Mouse (Mus musculus) embryonic stem cell, embryonic (primary cell): ENCODE results near the gene Rtf1.

Experiments used
- CTCF ChIA-PET, 4 experiments: fragments of 300-600 bp in 2 of 4; fragments of 350-600 bp in 2 of 4; sonication (Branson Sonifier 250); formaldehyde crosslinking; loops; one replicate each; lab custom pipeline; 2022; ENCODE audit warnings: inconsistent platforms in 2 of 4; lab: Charles Lee
- POLR2A ChIA-PET, 4 experiments: fragments of 300-600 bp in 2 of 4; fragments of 350-600 bp in 2 of 4; sonication (Branson Sonifier 250); formaldehyde crosslinking; loops; one replicate each; lab custom pipeline; 2022; ENCODE audit warnings: antibody characterized with exemption in 4 of 4, inconsistent platforms in 1 of 4; lab: Charles Lee

The Rtf1 gene

GRCm38 (mm10) chr2:119745281-119745680 is 70.4 kb downstream of the Rtf1 start:
- ChIA-PET POLR2A (interaction anchor here in 2 of 4 experiments (0.9 to 7.1 kb wide), 9 partner anchors 11 to 152 kb away, joined by 3 to 103 read pairs (median 3); partner anchors contain the start of genes Ltk (in 2 of the 2) and Mga (in 2 of the 2)), CTCF (interaction anchor here in 1 of 4 experiments (0.6 to 1.2 kb wide), 2 partner anchors 15 to 22 kb away, joined by 3 read pairs; partner anchors contain the start of gene Ltk)

GRCm38 (mm10) chr2:119747554-119747953 is 72.7 kb downstream of the Rtf1 start:
- ChIA-PET CTCF (no interaction called here), POLR2A (interaction anchor here in 1 of 4 experiments (0.8 kb wide), 1 partner anchor 73 kb away, joined by 3 read pairs; no protein-coding TSS in a partner anchor)

- ChIA-PET CTCF (no interaction called here), POLR2A (interaction anchor here in 3 of 4 experiments (0.7 to 2.2 kb wide), 10 partner anchors 8 to 124 kb away, joined by 3 to 8 read pairs (median 4); partner anchors contain the start of genes Ltk (in 2 of the 3), Rpap1 (in 1 of the 3) and Rtf1 (in 1 of the 3))
These were observed 74.4 kb downstream of the Rtf1 start for GRCm38 (mm10) chr2:119749260-119749659.

- ChIA-PET CTCF (interaction anchor here in 1 of 4 experiments (0.6 kb wide), 1 partner anchor 13 kb away, joined by 4 read pairs; no protein-coding TSS in a partner anchor), POLR2A (interaction anchor here in 3 of 4 experiments (0.5 to 5.7 kb wide), 15 partner anchors 8 to 212 kb away, joined by 3 to 38 read pairs (median 4); partner anchors contain the start of genes Itpka (in 2 of the 3) and Rpap1 (in 1 of the 3))
These were observed 82.8 kb downstream of the Rtf1 start for GRCm38 (mm10) chr2:119757601-119758100.

- ChIA-PET CTCF (interaction anchor here in 1 of 4 experiments (0.6 kb wide), 3 partner anchors 14 to 121 kb away, joined by 3 to 4 read pairs (median 3); no protein-coding TSS in a partner anchor), POLR2A (interaction anchor here (0.5 to 5.7 kb wide), 20 partner anchors 9 to 291 kb away, joined by 3 to 38 read pairs (median 4); partner anchors contain the start of genes Itpka (in 2 of the 4) and Rpap1 (in 1 of the 4))
These were observed 83.4 kb downstream of the Rtf1 start for GRCm38 (mm10) chr2:119758101-119758843.

GRCm38 (mm10) chr2:119758844-119759835 is 84.3 kb downstream of the Rtf1 start:
- POLR2A ChIA-PET = interaction anchor here in 2 of 4 experiments (0.7 to 5.7 kb wide), 30 partner anchors 9 to 292 kb away, joined by 3 to 38 read pairs (median 4); partner anchors contain the start of genes Itpka (in 2 of the 2), Rpap1 (in 2 of the 2) and Mga (in 1 of the 2)
- CTCF ChIA-PET = interaction anchor here (0.6 to 1.6 kb wide), 5 partner anchors 14 to 141 kb away, joined by 3 to 4 read pairs (median 3); partner anchors contain the start of gene Oip5 (in 1 of the 4)

GRCm38 (mm10) chr2:119760251-119760650 is 85.4 kb downstream of the Rtf1 start, which contains the start of gene Ltk:
Gene Ltk (minus strand): TSS chr2:119760431.
- ChIA-PET CTCF (interaction anchor here in 3 of 4 experiments (0.5 to 1.6 kb wide), 4 partner anchors 15 to 460 kb away, joined by 3 to 4 read pairs (median 3); no protein-coding TSS in a partner anchor), POLR2A (interaction anchor here in 3 of 4 experiments (0.8 to 5.7 kb wide), 26 partner anchors 11 to 148 kb away, joined by 3 to 38 read pairs (median 4); partner anchors contain the start of genes Itpka (in 2 of the 3), Rpap1 (in 2 of the 3) and Mga (in 1 of the 3))

- POLR2A ChIA-PET = interaction anchor here in 1 of 4 experiments (0.7 to 5.7 kb wide), 5 partner anchors 9 to 41 kb away, joined by 3 to 38 read pairs (median 4); partner anchors contain the start of gene Itpka
These were observed 87.4 kb downstream of the Rtf1 start for GRCm38 (mm10) chr2:119762276-119762675.

GRCm38 (mm10) chr2:119763924-119764323 is 89.1 kb downstream of the Rtf1 start:
- ChIA-PET CTCF (no interaction called here), POLR2A (interaction anchor here in 2 of 4 experiments (0.7 to 1.8 kb wide), 10 partner anchors 11 to 72 kb away, joined by 3 to 5 read pairs (median 3); partner anchors contain the start of genes Itpka (in 1 of the 2) and Rpap1 (in 1 of the 2))

More at GRCm38 (mm10) chr2:119762276-119762675, 87.4 kb downstream of the Rtf1 start:
- CTCF ChIA-PET = no interaction called here

- CTCF ChIA-PET = interaction anchor here (0.5 to 1.8 kb wide), 15 partner anchors 16 to 298 kb away, joined by 3 to 8 read pairs (median 3); partner anchors contain the start of genes Itpka (in 1 of the 4) and Rpap1 (in 1 of the 4)
- POLR2A ChIA-PET = interaction anchor here in 2 of 4 experiments (0.9 to 2.1 kb wide), 10 partner anchors 9 to 129 kb away, joined by 3 to 6 read pairs (median 4); partner anchors contain the start of gene Mga (in 1 of the 2)
These were observed 92.4 kb downstream of the Rtf1 start for GRCm38 (mm10) chr2:119767246-119767645.
